ENCODE assay signal across 19 mouse cellular contexts in genomic region chr7:89422650-89423049, GRCm38 (mm10). TPM values are rescaled to one million over a fixed set of nuclear protein-coding genes. Genes with fewer than 3 reads are reported as not detected.
DNase-seq lines count a peak whose midpoint lies in the region; ATAC-seq and TF ChIP-seq lines count a peak whose summit lies in the region.
"Had no signal": no experiment of that assay in that cellular context is flagged by ENCODE, and none has a peak within 500 bp of the region (broad histone marks: within the 10 kb centered on the region; RNA-seq: fewer than 3 reads in every experiment).

No protein-coding gene starts in this region.

- H3K4me3 ChIP-seq in kidney, embryonic 15.5 days (replicated peaks) = no peak overlapping the region
- H3K4me3 ChIP-seq in intestine, postnatal 0 days (ENCODE audit: low read depth, low read length) = no peak overlapping the region
- no peak overlapping the region for H3K4me3 ChIP-seq in kidney, postnatal 0 days (replicated peaks; ENCODE audit: low read depth, low read length)
- H3K4me3 ChIP-seq: embryonic facial prominence, embryonic 15.5 days; erythroblast, embryonic 14.5 days; forebrain, embryonic 10.5 days; gastrocnemius, adult 2 months; heart, embryonic 13.5 days; hindbrain, embryonic 12.5 days had no signal

- no peaks in the 10 kb centered on the region for H3K27me3 ChIP-seq in kidney, embryonic 15.5 days
- no peaks in the 10 kb centered on the region for H3K27me3 ChIP-seq in intestine, postnatal 0 days (replicated peaks; ENCODE audit: control insufficient read depth, insufficient read depth, low read length)
- H3K27me3 ChIP-seq in kidney, postnatal 0 days (ENCODE audit: insufficient read depth, low read length) = no peaks in the 10 kb centered on the region
- H3K27me3 ChIP-seq: embryonic facial prominence, embryonic 15.5 days; heart, embryonic 13.5 days; hindbrain, embryonic 12.5 days had no signal

- TF ChIP-seq CTCF in intestine, postnatal 0 days (IDR thresholded peaks at IDR 0.05; ENCODE audit: low read depth) = no peak
- no peak for TF ChIP-seq CTCF in kidney, postnatal 0 days (IDR thresholded peaks at IDR 0.05; ENCODE audit: low read depth)

- WGBS in kidney, embryonic 15.5 days = 14% methylated on average over 8 of the region's 8 CpGs
- 27% methylated on average over 8 of the region's 8 CpGs for WGBS in intestine, postnatal 0 days
- WGBS in kidney, postnatal 0 days = 24% methylated on average over 8 of the region's 8 CpGs

- no peaks in the 10 kb centered on the region for H3K36me3 ChIP-seq in kidney, embryonic 15.5 days
- H3K36me3 ChIP-seq in intestine, postnatal 0 days (ENCODE audit: control insufficient read depth, insufficient read depth) = no peaks in the 10 kb centered on the region
- H3K36me3 ChIP-seq in kidney, postnatal 0 days (ENCODE audit: insufficient read depth, low read length) = no peaks in the 10 kb centered on the region
- H3K36me3 ChIP-seq: embryonic facial prominence, embryonic 15.5 days; forebrain, embryonic 10.5 days; heart, embryonic 13.5 days; hindbrain, embryonic 12.5 days had no signal

- no peaks in the 10 kb centered on the region for H3K9me3 ChIP-seq in kidney, embryonic 15.5 days (replicated peaks)
- H3K9me3 ChIP-seq in intestine, postnatal 0 days (ENCODE audit: control insufficient read depth) = no peaks in the 10 kb centered on the region
- H3K9me3 ChIP-seq in kidney, postnatal 0 days (replicated peaks; ENCODE audit: low read length) = no peaks in the 10 kb centered on the region
- H3K9me3 ChIP-seq: embryonic facial prominence, embryonic 15.5 days; forebrain, embryonic 10.5 days; heart, embryonic 13.5 days; hindbrain, embryonic 12.5 days had no signal

- peak; percentile 32 for DNase-seq in kidney, adult 18-20 months
- DNase-seq in kidney, adult 8-10 months = no peak
- no peak for DNase-seq in kidney, postnatal 14 days
- DNase-seq in kidney, postnatal 0 days (ENCODE audit: low spot score) = peak; percentile 43
- DNase-seq: adrenal gland, postnatal 25 days; cerebellum, adult 18-20 months; cerebellum, adult 9-11 months; cerebellum, postnatal 36 days; gastrocnemius, adult 2 months; gastrocnemius, postnatal 25 days; heart, postnatal 4 days had no signal

- no peak overlapping the region for H3K9ac ChIP-seq in kidney, embryonic 15.5 days
- no peak overlapping the region for H3K9ac ChIP-seq in intestine, postnatal 0 days (ENCODE audit: low read depth, low read length)
- H3K9ac ChIP-seq in kidney, postnatal 0 days (ENCODE audit: low read depth, low read length) = no peak overlapping the region
- H3K9ac ChIP-seq: embryonic facial prominence, embryonic 15.5 days; heart, embryonic 13.5 days; hindbrain, embryonic 12.5 days had no signal

- peak overlapping the region; percentile 77 for H3K27ac ChIP-seq in kidney, embryonic 15.5 days
- H3K27ac ChIP-seq in intestine, postnatal 0 days (ENCODE audit: low read depth, low read length) = peak overlapping the region; percentile 78; the same call in 1 of the 2 replicates
- peak overlapping the region; percentile 66 for H3K27ac ChIP-seq in kidney, postnatal 0 days
- H3K27ac ChIP-seq: embryonic facial prominence, embryonic 15.5 days; forebrain, embryonic 10.5 days; gastrocnemius, adult 2 months; heart, embryonic 13.5 days; hindbrain, embryonic 12.5 days had no signal

- peaks cover 56% of the 10 kb centered on the region for H3K4me1 ChIP-seq in kidney, embryonic 15.5 days
- H3K4me1 ChIP-seq in intestine, postnatal 0 days (replicated peaks; ENCODE audit: control insufficient read depth, insufficient read depth, low read length) = peaks cover 4% of the 10 kb centered on the region; the same call in 1 of the 2 replicates
- peaks cover 12% of the 10 kb centered on the region; the same call in 1 of the 2 replicates for H3K4me1 ChIP-seq in kidney, postnatal 0 days (replicated peaks; ENCODE audit: insufficient read depth, low read length)
- H3K4me1 ChIP-seq: hindbrain, embryonic 12.5 days had no signal

- H3K4me2 ChIP-seq in kidney, embryonic 15.5 days = no peak overlapping the region
- H3K4me2 ChIP-seq in intestine, postnatal 0 days (replicated peaks; ENCODE audit: low read depth) = no peak overlapping the region; the same call in 1 of the 2 replicates
- H3K4me2 ChIP-seq in kidney, postnatal 0 days (ENCODE audit: low read length) = no peak overlapping the region
- H3K4me2 ChIP-seq: embryonic facial prominence, embryonic 15.5 days; heart, embryonic 13.5 days; hindbrain, embryonic 12.5 days had no signal

- peak; percentile 38; the same call in 1 of the 2 replicates for ATAC-seq in kidney, embryonic 15.5 days (replicated peaks; ENCODE audit: low FRiP score)
- ATAC-seq in intestine, postnatal 0 days = no peak
- no peak for ATAC-seq in kidney, postnatal 0 days (replicated peaks; ENCODE audit: low FRiP score, low read depth)
- ATAC-seq: forebrain, embryonic 14.5 days had no signal

RNA-seq across cellular contexts. Expression of gene Fzd4, which starts 18.5 kb away (rescaled TPM):
- 27.1 and 27.5 TPM in 2 replicates for polyA plus RNA-seq in kidney, embryonic 15.5 days (2015; fragmentation: Nextera tagmentation; extraction: Ambion mirVana)
- polyA plus RNA-seq in intestine, postnatal 0 days (2015; fragmentation: Nextera tagmentation; extraction: Ambion mirVana) = 6.4 and 7.3 TPM in 2 replicates
- polyA plus RNA-seq in kidney, postnatal 0 days (2015; fragmentation: Nextera tagmentation; extraction: Ambion mirVana) = 29.6 and 30.9 TPM in 2 replicates
- polyA plus RNA-seq: erythroblast, embryonic 14.5 days had no signal

RNA-seq across cellular contexts. Expression of gene Tmem135, which starts 18.6 kb away (rescaled TPM):
- polyA plus RNA-seq in kidney, embryonic 15.5 days (2015; fragmentation: Nextera tagmentation; extraction: Ambion mirVana) = 33.7 and 34.0 TPM in 2 replicates
- polyA plus RNA-seq in intestine, postnatal 0 days (2015; fragmentation: Nextera tagmentation; extraction: Ambion mirVana) = 57.9 and 72.0 TPM in 2 replicates
- 41.6 and 45.5 TPM in 2 replicates for polyA plus RNA-seq in kidney, postnatal 0 days (2015; fragmentation: Nextera tagmentation; extraction: Ambion mirVana)

Comparison
In these comparisons a context has a peak if more than half of its experiments do, and no peak if none do; other contexts are left out.
1. DNase-seq: peak in kidney, adult 18-20 months (single experiment) and kidney, postnatal 0 days (single experiment); none in kidney, adult 8-10 months (0 of 2) and kidney, postnatal 14 days (single experiment).
2. Peak in every context shown above with its lines, with median percentiles within 50 percentile points of each other: H3K27ac ChIP-seq.